Mouse (Mus musculus): ENCODE measurements around the gene Hao2. TPM values are rescaled to one million over a fixed set of nuclear protein-coding genes. Genes with fewer than 3 reads are reported as not detected.

Gene Hao2
- polyA plus RNA-seq, 1 experiment from 2014 or later, result not detected

DNA sequence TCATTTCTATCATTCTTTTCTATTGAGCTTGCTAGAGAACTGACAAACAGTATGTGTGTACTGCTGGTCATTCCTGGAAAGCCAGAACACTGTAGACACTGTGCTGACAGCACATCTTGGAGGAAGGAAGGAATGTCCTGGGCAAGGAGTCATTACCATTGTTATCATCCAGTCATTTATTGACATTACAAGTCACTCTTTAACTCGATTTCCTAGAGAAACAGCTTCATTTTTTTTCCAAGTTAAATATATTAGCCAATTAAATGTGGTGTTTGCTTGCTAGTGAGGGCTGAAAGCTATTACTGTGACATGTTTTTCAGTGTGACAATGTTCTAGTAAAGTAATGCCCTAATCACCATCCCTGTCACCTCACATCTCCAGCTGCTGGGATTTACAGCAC lies 39.4 kb downstream of the Hao2 start:
- Histone ChIP-seq H3K4me3 (ENCODE audit: low read depth, low read length) (no peak overlapping the region), H3K9ac (ENCODE audit: low read length) (no peak overlapping the region), H3K27ac (replicated peaks; ENCODE audit: low read depth, low read length) (no peak overlapping the region), H3K4me1 (ENCODE audit: control insufficient read depth, insufficient read depth, low read length) (no peaks in the 10 kb centered on the region), H3K36me3 (ENCODE audit: control insufficient read depth, insufficient read depth, low read length) (no peaks in the 10 kb centered on the region), H3K9me3 (ENCODE audit: control insufficient read depth, low read length) (no peaks in the 10 kb centered on the region), H3K4me2 (ENCODE audit: low read depth, severe bottlenecking) (no peak overlapping the region), H3K27me3 (ENCODE audit: control insufficient read depth, insufficient read depth, low read length) (no peaks in the 10 kb centered on the region)
- no peak for DNase-seq (ENCODE audit: low spot score)
- 46% methylated on average over 1 of the region's 1 CpGs for WGBS
- ATAC-seq (ENCODE audit: insufficient number of reproducible peaks, low FRiP score, low TSS enrichment, low read depth), result no peak

DNA sequence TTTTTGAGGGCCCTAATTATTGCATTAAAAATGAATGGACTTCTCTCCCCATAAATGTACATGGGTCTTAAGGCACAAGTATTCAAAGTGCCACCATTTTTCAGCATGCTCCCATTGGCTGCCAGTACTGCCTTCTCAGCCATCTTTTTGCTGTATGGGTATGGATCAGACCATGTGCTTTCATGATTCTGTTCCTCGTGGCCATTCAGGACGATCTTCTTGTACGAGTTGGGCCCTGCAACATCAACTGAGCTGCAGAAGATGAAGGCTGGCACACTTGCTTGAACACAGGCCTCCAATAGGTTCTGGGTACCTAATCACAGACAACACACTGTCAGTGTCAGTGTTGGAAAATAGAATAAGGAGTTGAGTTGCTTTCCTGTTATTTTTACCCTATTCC lies 40.0 kb downstream of the Hao2 start:
- H3K4me1 ChIP-seq (ENCODE audit: control insufficient read depth, insufficient read depth, low read length), result no peaks in the 10 kb centered on the region
- H3K4me2 ChIP-seq (ENCODE audit: low read depth, severe bottlenecking), result no peak overlapping the region
- no peaks in the 10 kb centered on the region for H3K9me3 ChIP-seq (ENCODE audit: control insufficient read depth, low read length)
- DNase-seq (ENCODE audit: low spot score), result no peak
- H3K36me3 ChIP-seq (ENCODE audit: control insufficient read depth, insufficient read depth, low read length), result no peaks in the 10 kb centered on the region
- no peak for ATAC-seq (ENCODE audit: insufficient number of reproducible peaks, low FRiP score, low TSS enrichment, low read depth)
- 91% methylated on average over 3 of the region's 3 CpGs for WGBS
- H3K4me3 ChIP-seq (ENCODE audit: low read depth, low read length), result no peak overlapping the region
- no peaks in the 10 kb centered on the region for H3K27me3 ChIP-seq (ENCODE audit: control insufficient read depth, insufficient read depth, low read length)
- no peak overlapping the region for H3K27ac ChIP-seq (replicated peaks; ENCODE audit: low read depth, low read length)
- H3K9ac ChIP-seq (ENCODE audit: low read length), result no peak overlapping the region

DNA sequence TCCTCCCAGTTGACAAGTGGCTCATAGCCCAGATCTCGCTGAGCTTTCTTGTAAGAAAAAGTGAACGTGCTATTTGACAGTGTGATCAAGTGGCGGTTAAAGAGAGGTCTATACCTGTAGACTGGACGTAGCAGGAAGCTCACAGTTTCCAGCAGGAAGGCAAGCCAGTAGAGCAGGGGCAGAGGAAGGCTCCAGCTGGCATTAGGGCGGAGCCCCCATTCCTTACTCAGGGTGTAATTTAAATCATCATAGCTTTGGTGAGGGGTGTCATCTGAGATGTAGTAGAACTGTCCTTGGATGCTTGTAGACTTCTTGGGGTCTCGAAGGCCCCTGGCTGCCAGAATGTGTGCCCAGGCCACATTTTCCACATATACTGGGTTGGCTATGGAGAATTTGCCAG lies 40.4 kb downstream of the Hao2 start:
- WGBS, result 86% methylated on average over 6 of the region's 6 CpGs
- H3K9me3 ChIP-seq (ENCODE audit: control insufficient read depth, low read length), result no peaks in the 10 kb centered on the region
- no peak overlapping the region for H3K27ac ChIP-seq (replicated peaks; ENCODE audit: low read depth, low read length)

DNA sequence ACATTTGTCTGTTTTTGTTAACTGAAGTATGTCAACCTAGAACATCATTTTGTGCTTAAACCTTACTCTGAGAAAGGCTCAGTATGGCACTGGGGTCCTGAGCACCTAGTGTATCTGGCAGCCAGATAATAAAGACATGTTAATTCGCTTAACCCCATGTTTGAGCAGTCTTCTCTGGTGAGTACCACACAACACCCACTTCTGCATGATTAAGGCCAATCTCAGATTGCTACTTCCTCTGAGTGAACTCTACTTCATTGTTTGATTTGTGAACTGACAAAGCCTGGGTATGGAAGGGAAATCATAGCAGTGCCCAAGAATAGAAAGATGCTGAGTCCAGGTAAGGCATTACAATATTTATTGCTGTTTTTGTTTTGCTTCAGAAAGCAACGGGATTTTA lies 41.2 kb downstream of the Hao2 start:
- Histone ChIP-seq H3K27ac (replicated peaks; ENCODE audit: low read depth, low read length) (no peak overlapping the region), H3K9ac (ENCODE audit: low read length) (no peak overlapping the region), H3K4me1 (ENCODE audit: control insufficient read depth, insufficient read depth, low read length) (no peaks in the 10 kb centered on the region), H3K4me2 (ENCODE audit: low read depth, severe bottlenecking) (no peak overlapping the region), H3K9me3 (ENCODE audit: control insufficient read depth, low read length) (no peaks in the 10 kb centered on the region), H3K27me3 (ENCODE audit: control insufficient read depth, insufficient read depth, low read length) (no peaks in the 10 kb centered on the region), H3K36me3 (ENCODE audit: control insufficient read depth, insufficient read depth, low read length) (no peaks in the 10 kb centered on the region), H3K4me3 (ENCODE audit: low read depth, low read length) (no peak overlapping the region)
- ATAC-seq (ENCODE audit: insufficient number of reproducible peaks, low FRiP score, low TSS enrichment, low read depth) (no peak), DNase-seq (ENCODE audit: low spot score) (no peak)
- 78% methylated on average over 2 of the region's 2 CpGs for WGBS

More for the DNA sequence above, 40.4 kb downstream of the Hao2 start:
- H3K36me3 ChIP-seq (ENCODE audit: control insufficient read depth, insufficient read depth, low read length), result no peaks in the 10 kb centered on the region
- no peak overlapping the region for H3K4me3 ChIP-seq (ENCODE audit: low read depth, low read length)
- no peak for ATAC-seq (ENCODE audit: insufficient number of reproducible peaks, low FRiP score, low TSS enrichment, low read depth)
- no peaks in the 10 kb centered on the region for H3K4me1 ChIP-seq (ENCODE audit: control insufficient read depth, insufficient read depth, low read length)
- H3K27me3 ChIP-seq (ENCODE audit: control insufficient read depth, insufficient read depth, low read length), result no peaks in the 10 kb centered on the region
- no peak overlapping the region for H3K9ac ChIP-seq (ENCODE audit: low read length)
- H3K4me2 ChIP-seq (ENCODE audit: low read depth, severe bottlenecking), result no peak overlapping the region
- no peak for DNase-seq (ENCODE audit: low spot score)

- ATAC-seq (ENCODE audit: insufficient number of reproducible peaks, low FRiP score, low TSS enrichment, low read depth), result no peak
- Histone ChIP-seq H3K9ac (ENCODE audit: low read length) (no peak overlapping the region), H3K27ac (replicated peaks; ENCODE audit: low read depth, low read length) (no peak overlapping the region), H3K4me3 (ENCODE audit: low read depth, low read length) (no peak overlapping the region), H3K4me1 (ENCODE audit: control insufficient read depth, insufficient read depth, low read length) (no peaks in the 10 kb centered on the region), H3K4me2 (ENCODE audit: low read depth, severe bottlenecking) (no peak overlapping the region), H3K36me3 (ENCODE audit: control insufficient read depth, insufficient read depth, low read length) (no peaks in the 10 kb centered on the region), H3K9me3 (ENCODE audit: control insufficient read depth, low read length) (no peaks in the 10 kb centered on the region), H3K27me3 (ENCODE audit: control insufficient read depth, insufficient read depth, low read length) (no peaks in the 10 kb centered on the region)
- no peak for DNase-seq (ENCODE audit: low spot score)
- WGBS, result 92% methylated on average over 5 of the region's 5 CpGs
Observed at GRCm38 (mm10) chr3:98850262-98850661, 42.8 kb downstream of the Hao2 start.

GRCm38 (mm10) chr3:98848898-98849297 lies 44.1 kb downstream of the Hao2 start:
- WGBS, result 82% methylated on average over 1 of the region's 1 CpGs
- no peak overlapping the region for H3K4me2 ChIP-seq (ENCODE audit: low read depth, severe bottlenecking)
- no peak overlapping the region for H3K4me3 ChIP-seq (ENCODE audit: low read depth, low read length)

More at GRCm38 (mm10) chr3:98848898-98849297, 44.1 kb downstream of the Hao2 start:
- Histone ChIP-seq H3K36me3 (ENCODE audit: control insufficient read depth, insufficient read depth, low read length) (no peaks in the 10 kb centered on the region), H3K27ac (replicated peaks; ENCODE audit: low read depth, low read length) (no peak overlapping the region), H3K27me3 (ENCODE audit: control insufficient read depth, insufficient read depth, low read length) (no peaks in the 10 kb centered on the region), H3K4me1 (ENCODE audit: control insufficient read depth, insufficient read depth, low read length) (no peaks in the 10 kb centered on the region), H3K9ac (ENCODE audit: low read length) (no peak overlapping the region), H3K9me3 (ENCODE audit: control insufficient read depth, low read length) (no peaks in the 10 kb centered on the region)
- DNase-seq (ENCODE audit: low spot score) (no peak), ATAC-seq (ENCODE audit: insufficient number of reproducible peaks, low FRiP score, low TSS enrichment, low read depth) (no peak)

Other genes starting within 250 kb of the Hao2 start
- gene Hsd3b2, start 168.7 kb downstream of the Hao2 start, polyA plus RNA-seq (2014; fragmentation: Nextera tagmentation; extraction: Ambion mirVana), result 0.08 TPM in 1 of 2 replicates, not detected in the other
- not detected in 2 replicates for gene Hsd3b3, start 130.1 kb downstream of the Hao2 start, polyA plus RNA-seq (2014; fragmentation: Nextera tagmentation; extraction: Ambion mirVana)
- 12.6 and 15.3 TPM in 2 replicates for gene Hsd3b6, start 78.8 kb downstream of the Hao2 start, polyA plus RNA-seq (2014; fragmentation: Nextera tagmentation; extraction: Ambion mirVana)
- gene Hsd3b1, start 33.4 kb downstream of the Hao2 start, polyA plus RNA-seq (2014; fragmentation: Nextera tagmentation; extraction: Ambion mirVana), result 0.14 and 0.17 TPM in 2 replicates
- 7.4 and 8.9 TPM in 2 replicates for gene Wars2, start 247.8 kb upstream of the Hao2 start, polyA plus RNA-seq (2014; fragmentation: Nextera tagmentation; extraction: Ambion mirVana)